Mouse (Mus musculus): ENCODE data around the gene Dtl.

- TF ChIP-seq CTCF (IDR thresholded peaks at IDR 0.05; ENCODE audit: insufficient read depth, low read length) (no peak), POLR2A (IDR thresholded peaks at IDR 0.05; ENCODE audit: borderline replicate concordance, extremely low read depth, low read depth, low read length) (no peak)
Observed at GRCm38 (mm10) chr1:191520194-191520593, 55.1 kb downstream of the Dtl start.
